Mouse (Mus musculus): ENCODE data around the gene Xylt2. TPM values are rescaled to one million over a fixed set of nuclear protein-coding genes. Genes with fewer than 3 reads are reported as not detected.
A peak's percentile ranks its signal among the peaks of the same experiment; 100 is the strongest.
"Not testable (repeated sequence)": the region's sequence is repeated elsewhere in the genome, so short reads cannot be mapped to it uniquely, and the experiment has no call there.

Gene Xylt2
- polyA plus RNA-seq, 1 experiment from 2014 or later, result 16.0 TPM

GRCm38 (mm10) chr11:94699399-94699798 lies 22.1 kb upstream of the Xylt2 start:
- no peaks in the 10 kb centered on the region for H3K9me3 ChIP-seq
- H3K9ac ChIP-seq, result no peak overlapping the region
- H3K27me3 ChIP-seq, result no peaks in the 10 kb centered on the region
- H3K36me3 ChIP-seq, result no peaks in the 10 kb centered on the region
- H3K4me3 ChIP-seq, result no peak overlapping the region
- H3K4me1 ChIP-seq (replicated peaks), result peaks cover 15% of the 10 kb centered on the region
- no peak overlapping the region for H3K4me2 ChIP-seq
- no peak for ATAC-seq (ENCODE audit: low read depth)
- WGBS, result 98% methylated on average over 3 of the region's 3 CpGs
- no peak overlapping the region for H3K27ac ChIP-seq (replicated peaks)

- Histone ChIP-seq H3K36me3 (no peaks in the 10 kb centered on the region), H3K9me3 (no peaks in the 10 kb centered on the region), H3K27me3 (no peaks in the 10 kb centered on the region), H3K4me2 (no peak overlapping the region), H3K4me1 (replicated peaks) (peaks cover 15% of the 10 kb centered on the region), H3K27ac (replicated peaks) (no peak overlapping the region), H3K9ac (no peak overlapping the region), H3K4me3 (no peak overlapping the region)
- no peak for ATAC-seq (ENCODE audit: low read depth)
- WGBS, result 44% methylated on average over 13 of the region's 13 CpGs
Measured at GRCm38 (mm10) chr11:94697703-94698464, 20.6 kb upstream of the Xylt2 start.

GRCm38 (mm10) chr11:94697140-94697539 lies 19.8 kb upstream of the Xylt2 start:
- Histone ChIP-seq H3K36me3 (no peaks in the 10 kb centered on the region), H3K27me3 (no peaks in the 10 kb centered on the region), H3K4me2 (no peak overlapping the region), H3K27ac (replicated peaks) (no peak overlapping the region), H3K4me1 (replicated peaks) (peaks cover 13% of the 10 kb centered on the region), H3K4me3 (no peak overlapping the region), H3K9ac (no peak overlapping the region), H3K9me3 (no peaks in the 10 kb centered on the region)
- ATAC-seq (ENCODE audit: low read depth), result no peak
- 93% methylated on average over 2 of the region's 2 CpGs for WGBS

GRCm38 (mm10) chr11:94695508-94695907 lies 18.2 kb upstream of the Xylt2 start:
- H3K4me3 ChIP-seq, result no peak overlapping the region
- H3K4me1 ChIP-seq (replicated peaks), result no peaks in the 10 kb centered on the region
- H3K36me3 ChIP-seq, result no peaks in the 10 kb centered on the region
- H3K4me2 ChIP-seq, result no peak overlapping the region
- H3K27ac ChIP-seq (replicated peaks), result no peak overlapping the region
- 80% methylated on average over 6 of the region's 6 CpGs for WGBS
- no peak overlapping the region for H3K9ac ChIP-seq
- no peak for ATAC-seq (ENCODE audit: low read depth)
- H3K9me3 ChIP-seq, result no peaks in the 10 kb centered on the region
- no peaks in the 10 kb centered on the region for H3K27me3 ChIP-seq

GRCm38 (mm10) chr11:94692502-94692901 lies 15.2 kb upstream of the Xylt2 start:
- ATAC-seq (ENCODE audit: low read depth); H3K9me3 ChIP-seq; H3K9ac ChIP-seq; H3K27ac ChIP-seq (replicated peaks); H3K4me3 ChIP-seq; H3K4me2 ChIP-seq; H3K36me3 ChIP-seq; H3K4me1 ChIP-seq (replicated peaks); H3K27me3 ChIP-seq: not testable (repeated sequence)

GRCm38 (mm10) chr11:94687178-94687577 lies 9.9 kb upstream of the Xylt2 start:
- H3K9ac ChIP-seq, result no peak overlapping the region
- no peak overlapping the region for H3K27ac ChIP-seq (replicated peaks)
- no peaks in the 10 kb centered on the region for H3K27me3 ChIP-seq
- no peaks in the 10 kb centered on the region for H3K36me3 ChIP-seq
- WGBS, result 84% methylated on average over 6 of the region's 6 CpGs
- ATAC-seq (ENCODE audit: low read depth), result no peak
- H3K4me1 ChIP-seq (replicated peaks), result no peaks in the 10 kb centered on the region
- no peak overlapping the region for H3K4me2 ChIP-seq
- H3K4me3 ChIP-seq, result no peak overlapping the region
- H3K9me3 ChIP-seq, result no peaks in the 10 kb centered on the region

- no peak for ATAC-seq (ENCODE audit: low read depth)
- Histone ChIP-seq H3K9ac (no peak overlapping the region), H3K4me2 (no peak overlapping the region), H3K4me3 (no peak overlapping the region), H3K4me1 (replicated peaks) (peaks cover 8% of the 10 kb centered on the region), H3K36me3 (no peaks in the 10 kb centered on the region), H3K9me3 (no peaks in the 10 kb centered on the region; the same call in 1 of the 2 replicates), H3K27ac (replicated peaks) (no peak overlapping the region), H3K27me3 (no peaks in the 10 kb centered on the region)
- 84% methylated on average over 7 of the region's 7 CpGs for WGBS
Measured at GRCm38 (mm10) chr11:94682427-94682826, 5.1 kb upstream of the Xylt2 start.

- no peak overlapping the region for H3K9ac ChIP-seq
- no peak for ATAC-seq (ENCODE audit: low read depth)
- no peaks in the 10 kb centered on the region for H3K36me3 ChIP-seq
- no peak overlapping the region for H3K27ac ChIP-seq (replicated peaks)
- peaks cover 10% of the 10 kb centered on the region for H3K4me1 ChIP-seq (replicated peaks)
- H3K9me3 ChIP-seq, result no peaks in the 10 kb centered on the region; the same call in 1 of the 2 replicates
- H3K27me3 ChIP-seq, result no peaks in the 10 kb centered on the region
- no peak overlapping the region for H3K4me2 ChIP-seq
- 85% methylated on average over 4 of the region's 4 CpGs for WGBS
- no peak overlapping the region for H3K4me3 ChIP-seq
Measured at GRCm38 (mm10) chr11:94681640-94682039, 4.3 kb upstream of the Xylt2 start.

- ATAC-seq (ENCODE audit: low read depth), result no peak
Measured at GRCm38 (mm10) chr11:94680639-94681038, 3.3 kb upstream of the Xylt2 start.

GRCm38 (mm10) chr11:94677607-94678145 lies 361 bp upstream of the Xylt2 start:
- Histone ChIP-seq H3K27ac (replicated peaks) (peak overlapping the region; percentile 94), H3K4me2 (peak overlapping the region; percentile 82), H3K4me1 (replicated peaks) (peaks cover 36% of the 10 kb centered on the region), H3K9ac (peak overlapping the region; percentile 95), H3K36me3 (no peaks in the 10 kb centered on the region), H3K27me3 (no peaks in the 10 kb centered on the region), H3K4me3 (peak overlapping the region; percentile 88), H3K9me3 (no peaks in the 10 kb centered on the region; the same call in 1 of the 2 replicates)
- 32% methylated on average over 15 of the region's 15 CpGs for WGBS
- ATAC-seq (ENCODE audit: low read depth), result no peak; the same call in 1 of the 2 replicates

More at GRCm38 (mm10) chr11:94680639-94681038, 3.3 kb upstream of the Xylt2 start:
- Histone ChIP-seq H3K36me3 (no peaks in the 10 kb centered on the region), H3K27ac (replicated peaks) (no peak overlapping the region), H3K27me3 (no peaks in the 10 kb centered on the region), H3K9me3 (no peaks in the 10 kb centered on the region; the same call in 1 of the 2 replicates), H3K9ac (no peak overlapping the region), H3K4me3 (no peak overlapping the region), H3K4me2 (no peak overlapping the region), H3K4me1 (replicated peaks) (peaks cover 20% of the 10 kb centered on the region)

GRCm38 (mm10) chr11:94676308-94676707 lies 1.0 kb downstream of the Xylt2 start:
- Histone ChIP-seq H3K4me3 (peak overlapping the region; percentile 88), H3K36me3 (no peaks in the 10 kb centered on the region), H3K4me2 (peak overlapping the region; percentile 82), H3K9ac (peak overlapping the region; percentile 95), H3K4me1 (replicated peaks) (peaks cover 48% of the 10 kb centered on the region), H3K9me3 (no peaks in the 10 kb centered on the region; the same call in 1 of the 2 replicates), H3K27ac (replicated peaks) (peak overlapping the region; percentile 94; the same call in 1 of the 2 replicates), H3K27me3 (no peaks in the 10 kb centered on the region)
- no peak for ATAC-seq (ENCODE audit: low read depth)
- 40% methylated on average over 4 of the region's 4 CpGs for WGBS

GRCm38 (mm10) chr11:94675446-94675845 lies 1.9 kb downstream of the Xylt2 start:
- no peaks in the 10 kb centered on the region for H3K27me3 ChIP-seq
- ATAC-seq (ENCODE audit: low read depth), result no peak
- H3K27ac ChIP-seq (replicated peaks), result no peak overlapping the region
- H3K4me3 ChIP-seq, result no peak overlapping the region
- peak overlapping the region; percentile 38; the same call in 1 of the 2 replicates for H3K9ac ChIP-seq
- H3K36me3 ChIP-seq, result peaks cover 2% of the 10 kb centered on the region
- H3K4me2 ChIP-seq, result peak overlapping the region; percentile 82
- WGBS, result 88% methylated on average over 5 of the region's 5 CpGs
- H3K4me1 ChIP-seq (replicated peaks), result peaks cover 48% of the 10 kb centered on the region
- no peaks in the 10 kb centered on the region for H3K9me3 ChIP-seq

Measured in neural tube, embryonic 13.5 days (tissue).